Mouse (Mus musculus): ENCODE results near the gene Eva1b.

Gene Eva1b

GRCm38 (mm10) chr4:126119051-126119450, 28.5 kb upstream of the Eva1b start:
- DNase-seq (ENCODE audit: low read depth in 1 of 2, low spot score in 2 of 2): no peak

GRCm38 (mm10) chr4:126120052-126120451, 27.5 kb upstream of the Eva1b start:
- no peak for DNase-seq (ENCODE audit: low read depth in 1 of 2, low spot score in 2 of 2)

- no peak for DNase-seq (ENCODE audit: low read depth in 1 of 2, low spot score in 2 of 2)
These were observed 27.0 kb upstream of the Eva1b start for GRCm38 (mm10) chr4:126120506-126120905.

GRCm38 (mm10) chr4:126123309-126124040, 24.1 kb upstream of the Eva1b start:
- no peak for DNase-seq (ENCODE audit: low read depth in 1 of 2, low spot score in 2 of 2)

- DNase-seq (ENCODE audit: low read depth in 1 of 2, low spot score in 2 of 2): no peak
These were observed 17.0 kb upstream of the Eva1b start for GRCm38 (mm10) chr4:126130502-126130901.

- peak; percentile 61 to 69 for DNase-seq (ENCODE audit: low read depth in 1 of 2, low spot score in 2 of 2)
These were observed 16.0 kb upstream of the Eva1b start for GRCm38 (mm10) chr4:126131290-126132121.

- no peak for DNase-seq (ENCODE audit: low read depth in 1 of 2, low spot score in 2 of 2)
These were observed 14.8 kb upstream of the Eva1b start for GRCm38 (mm10) chr4:126132636-126133264.

- no peak for DNase-seq (ENCODE audit: low read depth in 1 of 2, low spot score in 2 of 2)
These were observed 13.3 kb upstream of the Eva1b start for GRCm38 (mm10) chr4:126134236-126134635.

GRCm38 (mm10) chr4:126134639-126135038, 12.9 kb upstream of the Eva1b start:
- DNase-seq (ENCODE audit: low read depth in 1 of 2, low spot score in 2 of 2): no peak

- DNase-seq (ENCODE audit: low read depth in 1 of 2, low spot score in 2 of 2): no peak
These were observed 9.8 kb upstream of the Eva1b start for GRCm38 (mm10) chr4:126137773-126138172.

GRCm38 (mm10) chr4:126141021-126141420, 6.5 kb upstream of the Eva1b start:
- DNase-seq (ENCODE audit: low read depth in 1 of 2, low spot score in 2 of 2): no peak

- DNase-seq (ENCODE audit: low read depth in 1 of 2, low spot score in 2 of 2): no peak
These were observed 2.1 kb upstream of the Eva1b start for GRCm38 (mm10) chr4:126145396-126145795.

- DNase-seq (ENCODE audit: low read depth in 1 of 2, low spot score in 2 of 2): no peak
These were observed 491 bp upstream of the Eva1b start for GRCm38 (mm10) chr4:126146974-126147532.

GRCm38 (mm10) chr4:126148161-126148961, 817 bp downstream of the Eva1b start:
- DNase-seq (ENCODE audit: low read depth in 1 of 2, low spot score in 2 of 2): no peak

- no peak for DNase-seq (ENCODE audit: low read depth in 1 of 2, low spot score in 2 of 2)
These were observed 1.6 kb downstream of the Eva1b start for GRCm38 (mm10) chr4:126149041-126149676.

- no peak for DNase-seq (ENCODE audit: low read depth in 1 of 2, low spot score in 2 of 2)
These were observed 2.3 kb downstream of the Eva1b start for GRCm38 (mm10) chr4:126149798-126150197.

- DNase-seq (ENCODE audit: low read depth in 1 of 2, low spot score in 2 of 2): no peak
These were observed 2.9 kb downstream of the Eva1b start for GRCm38 (mm10) chr4:126150297-126150948.

- no peak for DNase-seq (ENCODE audit: low read depth in 1 of 2, low spot score in 2 of 2)
These were observed 3.4 kb downstream of the Eva1b start for GRCm38 (mm10) chr4:126150949-126151320.

GRCm38 (mm10) chr4:126151701-126152440, 4.3 kb downstream of the Eva1b start:
- DNase-seq (ENCODE audit: low read depth in 1 of 2, low spot score in 2 of 2): no peak

All from monocyte, adult 2 months (primary cell).